Mouse (Mus musculus) retina, adult 2 months (tissue): ENCODE data around the gene Ddb2.

Experiments
- DNase-seq: peaks from one replicate; pipeline ENCODE4 v3.0.0-alpha.2; 2012; ENCODE audit warnings: low read depth, low spot score

Ddb2 gene

GRCm38 (mm10) chr2:91236601-91237510 lies at the start of gene Ddb2:
Ddb2 (minus strand) TSS chr2:91236982.
- peak; percentile 97 for DNase-seq

- peak; percentile 64 for DNase-seq
Observed at GRCm38 (mm10) chr2:91285885-91286505, 49.2 kb upstream of the Ddb2 start.

DNA sequence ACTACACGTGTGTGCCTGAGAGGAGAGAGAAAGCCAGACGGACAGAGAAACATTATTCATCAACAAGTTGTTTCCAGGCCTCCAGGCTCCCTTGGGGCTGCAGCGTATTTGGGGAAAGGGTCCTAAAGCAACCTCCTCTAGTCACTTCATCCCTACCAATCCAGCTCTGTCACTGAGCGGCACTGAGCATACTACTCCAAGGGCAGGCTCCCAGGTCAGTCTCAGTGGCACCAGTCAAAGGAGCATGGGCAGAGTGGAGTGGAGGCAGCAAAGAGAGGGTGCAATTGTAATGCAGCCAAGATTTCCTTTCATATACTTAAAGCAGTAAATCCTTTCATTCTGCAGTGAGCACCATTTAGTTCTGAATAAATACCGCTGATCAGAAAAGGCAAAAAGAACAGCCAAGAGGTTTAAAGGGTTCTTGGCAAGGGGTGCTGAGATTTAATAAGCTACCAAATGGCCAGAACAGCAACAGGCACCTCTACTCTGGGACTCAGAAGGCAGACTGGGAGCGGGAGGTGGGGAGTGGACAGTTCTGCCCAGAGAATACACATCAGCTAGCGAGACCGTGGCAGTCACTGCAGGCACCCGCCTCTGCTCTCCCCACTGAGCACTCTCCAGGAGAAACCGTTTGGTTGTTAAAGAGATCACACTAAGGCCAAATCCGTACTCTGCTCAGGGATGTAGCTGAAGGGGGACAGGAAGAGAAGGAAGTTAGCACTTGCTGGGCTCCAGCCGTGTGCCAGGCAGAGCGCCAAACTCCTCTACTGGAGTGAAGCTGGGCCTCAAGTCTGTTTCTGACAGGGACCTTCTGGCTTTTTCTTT lies 47.8 kb upstream of the Ddb2 start:
- no peak for DNase-seq

DNA sequence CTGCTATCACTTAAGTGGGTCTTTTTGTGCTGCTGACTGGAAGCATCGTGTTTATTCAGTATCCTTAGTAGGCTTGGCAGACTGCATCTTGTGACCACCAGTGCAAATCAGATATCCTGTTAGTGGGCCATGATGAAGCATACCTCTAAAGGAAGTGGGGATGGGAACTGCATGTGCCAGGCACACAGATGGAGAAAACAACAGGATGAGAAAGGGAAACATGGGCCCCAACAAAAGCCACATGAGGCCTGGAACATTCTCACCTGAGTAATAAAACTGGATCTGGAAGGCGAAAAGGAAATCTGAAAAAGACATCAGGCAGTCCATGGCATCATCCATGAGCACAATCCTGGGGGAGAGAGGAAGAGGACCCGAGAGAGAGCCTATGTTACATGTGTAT lies 47.2 kb upstream of the Ddb2 start:
- DNase-seq: no peak

- no peak for DNase-seq
Observed at GRCm38 (mm10) chr2:91281366-91281765, 44.6 kb upstream of the Ddb2 start.

DNA sequence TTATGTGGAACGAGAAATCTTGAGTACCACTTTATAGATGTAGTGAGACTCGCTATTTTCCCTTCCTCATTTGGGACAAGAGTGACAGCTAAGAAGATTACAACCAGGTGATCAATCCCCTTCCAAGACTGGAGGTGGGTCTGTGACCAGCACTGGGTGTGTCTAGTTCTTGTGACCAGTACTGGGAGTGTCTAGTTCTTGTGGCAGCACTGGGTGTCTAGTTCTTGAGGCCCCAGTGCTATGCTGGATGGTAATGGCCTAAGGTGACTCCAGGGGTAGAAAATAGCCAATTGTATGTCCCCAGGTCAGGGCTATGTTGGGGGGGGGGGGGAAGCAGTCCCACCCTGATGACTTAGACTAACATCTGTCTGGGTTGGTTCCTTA lies 42.6 kb upstream of the Ddb2 start:
- no peak for DNase-seq

DNA sequence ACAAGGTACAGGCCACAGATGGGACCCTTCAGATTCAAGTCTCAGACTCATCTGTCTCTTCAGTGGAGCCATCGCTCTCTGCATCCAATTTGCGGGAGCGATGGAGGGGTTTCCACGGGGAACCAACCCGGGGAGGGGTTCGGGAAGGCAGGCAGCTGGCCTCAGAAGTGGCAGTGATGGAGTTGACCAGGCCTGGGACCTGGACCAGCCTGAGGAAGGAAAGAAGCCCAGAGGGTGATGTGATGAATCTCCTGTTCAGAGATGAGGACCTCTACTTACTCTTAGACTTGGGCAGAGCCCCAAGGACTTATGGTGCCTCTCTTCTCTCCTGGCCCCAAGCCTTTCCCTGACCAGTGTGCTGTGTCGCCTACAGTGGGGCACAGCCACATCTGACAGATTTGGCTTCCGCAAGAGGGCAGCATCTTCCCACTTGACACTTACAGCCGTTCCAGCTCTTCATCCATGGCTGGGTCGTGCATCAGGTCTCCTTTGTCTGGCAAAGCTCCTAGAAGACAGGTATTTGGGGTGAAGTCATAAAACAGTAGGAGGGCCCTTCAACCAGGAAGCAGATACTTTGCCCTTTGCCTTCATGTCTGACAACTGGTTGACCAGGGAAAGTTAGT lies 42.1 kb upstream of the Ddb2 start:
- DNase-seq: no peak

GRCm38 (mm10) chr2:91269687-91270133 lies 32.9 kb upstream of the Ddb2 start:
- no peak for DNase-seq

- DNase-seq: no peak
Observed at GRCm38 (mm10) chr2:91268706-91269105, 31.9 kb upstream of the Ddb2 start.

DNA sequence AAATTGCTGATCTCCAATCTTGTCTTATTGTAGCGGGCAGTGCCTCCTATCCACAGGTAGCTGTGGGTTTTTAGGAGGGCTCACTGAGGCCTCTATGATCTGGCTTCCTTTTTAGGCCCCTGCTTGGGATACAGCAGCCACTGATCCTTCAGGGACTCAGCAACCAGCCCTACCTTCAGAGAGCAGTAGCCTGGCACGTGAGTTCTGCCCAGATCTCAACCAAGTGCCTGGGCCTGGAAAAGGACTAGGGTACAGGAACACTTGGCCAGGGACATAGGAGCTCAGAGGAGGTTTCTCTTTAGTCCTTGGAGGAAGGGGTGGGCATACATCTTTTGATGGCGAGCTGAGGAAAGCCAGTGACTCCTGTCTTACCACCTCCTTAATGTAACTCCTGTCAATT lies 31.3 kb upstream of the Ddb2 start:
- no peak for DNase-seq

DNA sequence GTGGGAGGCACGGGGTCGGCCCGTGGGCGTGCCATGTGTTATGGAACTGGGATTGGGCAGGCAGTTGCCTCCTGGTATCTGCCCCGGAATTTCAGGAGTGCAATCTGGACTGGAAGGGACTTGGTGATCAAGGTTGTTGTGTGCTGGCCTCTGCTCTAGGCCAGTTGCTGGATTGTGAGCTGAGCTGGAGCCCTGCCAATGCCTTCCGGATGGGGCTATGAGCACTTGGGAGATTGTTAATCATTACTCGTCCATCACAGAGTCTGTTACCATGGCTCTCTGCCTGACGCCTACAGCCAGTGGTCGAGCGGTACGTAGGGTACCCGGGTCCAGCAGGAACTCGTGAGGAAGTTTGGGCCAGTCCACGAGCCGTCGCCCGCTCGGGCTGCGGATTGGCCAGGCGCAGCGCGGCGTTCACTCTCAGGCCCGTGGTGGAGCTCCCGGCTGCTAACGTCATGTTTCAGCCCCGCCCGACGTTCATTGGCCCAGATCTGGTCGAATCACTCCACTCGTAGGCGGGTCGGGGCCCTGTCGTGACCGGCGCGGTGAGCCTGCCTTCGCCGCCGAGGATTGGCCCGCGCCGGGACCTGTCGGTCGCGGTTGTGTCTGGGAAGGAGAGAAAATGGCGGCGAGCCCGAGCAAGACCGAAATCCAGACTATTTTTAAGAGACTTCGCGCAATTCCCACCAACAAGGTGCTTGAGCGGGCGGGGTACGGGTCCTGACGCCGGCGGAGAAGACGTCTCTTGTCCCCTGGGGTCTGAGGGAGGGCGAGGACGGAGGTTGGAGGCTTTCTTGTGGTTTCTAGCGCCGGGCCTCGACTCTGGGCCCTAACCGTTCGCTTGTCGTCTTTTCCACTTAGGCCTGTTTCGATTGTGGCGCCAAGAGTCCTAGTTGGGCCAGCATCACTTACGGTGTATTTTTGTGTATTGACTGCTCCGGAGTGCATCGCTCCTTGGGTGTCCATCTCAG lies 28.2 kb upstream of the Ddb2 start, which contains the start of gene Arfgap2:
Arfgap2 (plus strand) TSS at position 264 of the 971 bp plus-strand sequence.
- DNase-seq: peak; percentile 94

GRCm38 (mm10) chr2:91263692-91264660 lies 27.2 kb upstream of the Ddb2 start:
- DNase-seq: no peak

GRCm38 (mm10) chr2:91259493-91259892 lies 22.7 kb upstream of the Ddb2 start:
- no peak for DNase-seq

- no peak for DNase-seq
Observed at GRCm38 (mm10) chr2:91258830-91259229, 22.0 kb upstream of the Ddb2 start.

DNA sequence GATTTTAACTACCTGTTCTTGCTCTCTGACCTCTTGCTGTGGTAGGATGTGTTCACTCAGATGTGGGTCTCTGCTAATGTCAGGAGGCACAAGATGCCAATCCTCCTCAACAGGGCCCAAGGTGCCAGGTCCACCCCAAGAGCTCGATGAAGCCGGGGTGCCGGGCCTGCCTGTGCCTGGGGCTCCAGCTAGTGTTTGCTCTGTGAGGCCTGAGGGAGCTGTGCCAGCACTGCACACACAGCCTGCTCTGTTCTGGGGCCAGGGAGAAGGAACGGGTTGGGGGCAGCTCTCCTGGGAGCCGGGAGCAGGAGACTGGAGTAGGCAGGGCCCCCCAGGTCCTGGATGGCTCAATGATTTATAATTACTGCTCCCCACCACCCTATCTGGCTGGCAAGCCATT lies 21.3 kb upstream of the Ddb2 start:
- DNase-seq: no peak

DNA sequence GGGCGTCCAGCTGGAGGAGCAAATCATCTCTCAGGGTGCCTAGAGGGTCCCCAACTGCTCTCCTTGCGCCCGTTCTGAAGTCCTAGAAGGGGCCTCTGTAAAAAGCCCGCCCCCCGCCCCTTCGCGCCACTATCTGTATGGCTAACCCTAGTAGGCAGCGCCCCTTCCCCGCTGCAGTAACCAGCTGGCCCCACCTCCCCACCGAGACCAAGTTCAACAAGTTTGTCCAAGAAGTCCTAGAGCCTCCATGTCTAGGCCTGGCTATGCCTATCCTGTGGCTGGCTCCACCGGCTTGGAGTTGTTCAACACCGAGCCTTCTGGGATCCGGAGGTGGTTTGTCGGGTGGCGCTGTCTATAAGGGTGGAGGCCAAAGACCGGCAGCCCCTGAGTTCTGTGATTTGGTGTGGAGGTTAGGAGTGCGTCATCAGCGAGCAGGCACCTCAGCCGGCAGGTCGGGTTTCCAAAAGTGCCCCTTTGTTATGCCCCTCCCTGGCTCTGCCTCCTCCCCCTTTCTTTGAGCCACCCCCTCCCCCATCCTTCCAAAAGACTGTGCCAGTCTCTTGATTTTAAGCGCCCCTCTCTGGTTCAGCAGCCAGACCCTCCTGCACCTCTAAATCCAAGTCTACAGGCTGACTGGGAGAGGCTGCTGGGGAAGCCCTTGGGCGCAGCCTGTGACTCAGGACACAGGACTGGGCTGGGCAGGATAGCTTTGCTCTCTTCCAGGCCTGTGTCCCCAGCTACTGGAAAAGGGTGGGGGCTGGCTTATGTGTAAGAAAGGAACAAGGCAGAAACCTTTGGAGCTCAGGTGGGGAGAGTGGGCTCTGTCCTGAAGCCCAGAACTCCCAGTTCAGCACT lies 20.6 kb upstream of the Ddb2 start:
- DNase-seq: no peak

DNA sequence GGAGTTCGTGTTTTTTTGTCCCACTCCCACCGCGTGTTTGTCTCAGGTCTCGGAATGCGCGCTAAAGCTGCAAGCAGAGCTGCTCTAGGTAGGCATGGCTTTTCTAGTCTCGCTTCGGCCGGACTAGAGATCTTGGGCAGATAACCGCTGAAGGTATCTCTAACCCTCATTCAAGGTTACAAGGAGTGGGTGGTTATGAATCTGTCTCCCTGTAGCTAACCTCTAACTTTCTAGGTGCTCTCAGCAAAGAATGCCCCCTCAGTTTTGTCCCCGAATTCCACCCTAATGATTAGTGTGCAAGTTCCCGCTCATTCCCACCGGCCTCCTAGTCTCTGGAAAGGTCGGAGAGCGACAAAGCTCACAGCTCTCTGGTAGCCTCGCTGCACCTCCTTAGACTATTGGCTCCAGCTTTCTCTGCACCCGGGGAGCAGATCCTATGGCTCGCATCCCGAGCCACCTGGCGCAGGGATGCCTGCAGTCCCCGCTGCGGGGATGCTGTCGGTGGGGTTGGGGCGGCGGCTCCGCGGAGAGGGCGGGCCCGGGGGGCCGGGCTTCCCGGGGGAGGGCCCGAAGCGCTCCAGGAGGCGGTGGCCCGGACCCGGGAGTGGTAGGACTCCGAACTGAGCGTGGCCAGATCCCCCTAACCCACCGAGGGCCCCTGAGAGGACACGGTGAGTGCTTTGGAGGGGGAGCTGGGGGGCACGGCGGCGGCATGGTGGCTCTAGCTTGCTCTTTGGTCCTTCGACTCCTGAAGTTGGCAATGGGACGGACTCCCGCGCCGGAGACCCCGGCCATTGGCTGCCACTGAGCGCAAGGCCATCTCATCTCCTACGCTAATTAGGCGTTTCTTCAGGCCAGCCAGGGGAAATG lies 19.7 kb upstream of the Ddb2 start:
- no peak for DNase-seq
